Mouse (Mus musculus): ENCODE results near the gene Armh3.

Armh3 gene

DNA sequence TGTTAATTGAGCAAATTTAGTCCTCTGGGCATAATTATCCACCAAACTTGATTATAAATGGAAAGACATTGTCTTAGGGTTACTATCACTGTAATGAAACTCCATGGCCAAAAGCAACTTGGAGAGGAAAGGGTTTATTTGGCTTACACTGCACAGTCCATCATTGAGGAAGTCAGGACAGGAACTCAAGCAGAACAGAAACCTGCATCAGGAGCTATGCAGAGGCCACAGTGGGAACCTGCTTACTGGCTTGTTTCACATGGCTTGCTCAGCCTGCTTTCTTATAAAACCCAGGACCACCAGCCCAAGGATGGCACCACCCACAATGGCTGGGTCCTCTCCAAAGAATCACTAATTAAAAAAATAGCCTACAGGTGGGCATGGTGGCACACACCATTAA, 13.9 kb downstream of the Armh3 start:
- no peak for DNase-seq (ENCODE audit: low read depth)

- DNase-seq (ENCODE audit: low read depth): no peak
Observed at GRCm38 (mm10) chr19:45960770-45961169, 37.5 kb downstream of the Armh3 start.

- DNase-seq (ENCODE audit: low read depth): no peak
Observed at GRCm38 (mm10) chr19:45956736-45957135, 41.6 kb downstream of the Armh3 start.

DNA sequence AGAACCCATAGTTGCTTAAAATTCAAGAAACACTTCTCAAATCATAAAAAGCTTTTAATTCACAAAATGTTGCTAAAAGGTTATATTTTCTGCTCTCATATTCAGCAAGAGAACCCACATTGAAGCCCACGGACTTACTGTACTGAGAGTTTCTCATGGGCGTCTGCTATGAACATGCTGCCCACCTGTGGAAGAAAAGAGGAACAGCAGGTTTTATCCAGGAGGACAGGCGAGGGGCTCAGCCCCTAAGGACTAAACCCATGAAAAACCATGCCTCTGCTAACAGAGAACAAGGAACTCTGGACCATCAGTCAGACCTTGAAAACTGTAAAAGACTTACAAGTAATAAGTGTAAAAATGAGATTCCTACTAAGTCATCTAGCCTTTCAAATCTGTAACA, 45.0 kb downstream of the Armh3 start:
- DNase-seq (ENCODE audit: low read depth): peak; percentile 61

DNA sequence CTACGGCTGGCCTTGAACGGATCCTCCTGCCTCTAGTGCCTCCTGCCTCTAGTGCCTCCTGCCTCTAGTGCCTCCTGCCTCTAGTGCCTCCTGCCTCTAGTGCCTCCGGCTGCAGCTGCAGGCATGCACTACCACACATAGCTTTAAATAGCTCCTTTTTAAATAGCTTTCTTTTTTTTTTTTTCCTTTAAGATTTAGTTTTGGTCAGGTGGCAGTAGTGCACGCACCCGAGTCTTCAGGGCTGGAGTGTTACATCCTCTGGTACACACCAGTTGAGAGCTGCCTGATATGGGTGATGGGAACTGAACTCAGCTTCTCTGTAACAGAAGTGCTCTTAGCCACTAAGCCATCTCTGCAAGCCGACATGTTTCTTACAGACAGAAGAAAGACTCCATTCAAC, 49.1 kb downstream of the Armh3 start:
- no peak for DNase-seq (ENCODE audit: low read depth)

- DNase-seq (ENCODE audit: low read depth): no peak
Observed at GRCm38 (mm10) chr19:45947764-45948163, 50.5 kb downstream of the Armh3 start.

DNA sequence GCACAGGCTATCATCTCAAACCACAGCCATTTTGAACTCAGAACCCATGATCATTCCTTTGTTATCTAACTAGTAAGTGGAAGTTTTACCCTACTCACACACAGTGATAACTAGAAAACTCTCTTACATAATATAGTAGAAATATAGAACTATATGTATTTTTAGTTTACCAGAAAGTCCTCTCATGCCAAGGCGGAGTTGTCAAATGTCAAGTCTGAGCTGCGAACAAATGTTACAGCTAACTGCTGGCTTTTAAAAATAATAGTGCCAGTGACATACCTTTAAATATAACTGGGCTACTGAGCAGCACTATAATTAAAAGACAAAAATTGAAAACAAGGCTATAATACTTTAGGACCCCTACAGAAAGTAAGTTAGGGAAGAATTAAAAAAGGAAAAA, 51.0 kb downstream of the Armh3 start:
- DNase-seq (ENCODE audit: low read depth): no peak

DNA sequence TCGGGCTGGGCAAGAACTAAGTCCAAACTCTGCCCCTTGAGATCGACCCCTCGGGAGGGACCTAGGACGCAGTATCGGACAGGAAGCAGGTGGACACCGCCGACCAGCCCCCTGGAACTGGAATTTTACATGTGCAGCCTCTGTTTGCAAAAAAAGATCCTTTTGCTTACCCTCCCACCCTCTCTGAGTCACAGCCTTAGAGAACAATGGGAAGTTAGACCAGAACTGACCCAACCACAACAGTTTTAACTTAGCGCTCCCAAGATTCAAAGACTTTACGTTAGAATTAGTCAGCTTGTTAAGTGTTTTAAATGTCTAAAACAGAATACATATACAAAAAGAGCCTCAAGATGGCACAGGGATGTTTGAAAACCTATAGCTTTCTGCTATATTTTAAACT, 51.7 kb downstream of the Armh3 start:
- DNase-seq (ENCODE audit: low read depth): no peak

- no peak for DNase-seq (ENCODE audit: low read depth)
Observed at GRCm38 (mm10) chr19:45945986-45946385, 52.3 kb downstream of the Armh3 start.

DNA sequence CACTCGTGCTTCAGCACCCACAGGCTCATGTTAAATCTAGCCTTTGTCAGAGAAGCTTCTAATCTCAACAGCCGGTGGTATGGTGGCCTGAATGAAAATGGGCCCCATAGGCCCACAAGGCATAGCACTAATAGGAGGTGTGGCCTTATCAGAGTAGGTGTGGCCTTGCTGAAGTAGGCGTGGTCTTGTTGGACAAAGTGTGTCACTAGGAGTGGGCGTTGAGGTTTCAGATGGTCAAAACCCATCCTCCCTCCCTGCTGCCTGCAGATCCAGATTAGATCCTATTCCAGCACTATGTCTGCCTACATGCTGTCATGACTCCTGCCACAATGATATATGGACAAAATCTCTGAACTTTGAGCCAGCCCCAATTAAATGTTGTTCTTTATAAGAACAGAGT, 54.5 kb downstream of the Armh3 start:
- DNase-seq (ENCODE audit: low read depth): no peak

DNA sequence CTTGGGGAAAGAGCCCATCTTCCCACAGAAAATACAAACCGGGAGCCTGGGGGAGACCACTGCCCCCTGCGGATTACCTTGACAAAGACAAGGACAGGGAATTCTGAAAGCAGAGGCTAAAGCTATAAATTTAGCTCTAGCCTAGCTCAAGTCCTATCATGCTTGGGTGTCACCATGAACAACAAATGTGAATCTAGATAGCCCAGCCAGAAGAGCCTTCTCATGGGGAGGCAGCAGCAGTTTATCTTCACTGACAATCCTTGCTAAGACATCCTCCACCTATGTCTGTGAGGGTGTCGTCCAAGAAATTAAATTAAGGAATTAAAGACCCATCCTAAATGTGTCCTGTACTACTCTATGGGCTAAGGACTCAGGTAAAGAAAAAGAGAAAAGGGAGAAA, 60.2 kb downstream of the Armh3 start:
- no peak for DNase-seq (ENCODE audit: low read depth)

GRCm38 (mm10) chr19:45937530-45937929, 60.8 kb downstream of the Armh3 start:
- DNase-seq (ENCODE audit: low read depth): no peak

DNA sequence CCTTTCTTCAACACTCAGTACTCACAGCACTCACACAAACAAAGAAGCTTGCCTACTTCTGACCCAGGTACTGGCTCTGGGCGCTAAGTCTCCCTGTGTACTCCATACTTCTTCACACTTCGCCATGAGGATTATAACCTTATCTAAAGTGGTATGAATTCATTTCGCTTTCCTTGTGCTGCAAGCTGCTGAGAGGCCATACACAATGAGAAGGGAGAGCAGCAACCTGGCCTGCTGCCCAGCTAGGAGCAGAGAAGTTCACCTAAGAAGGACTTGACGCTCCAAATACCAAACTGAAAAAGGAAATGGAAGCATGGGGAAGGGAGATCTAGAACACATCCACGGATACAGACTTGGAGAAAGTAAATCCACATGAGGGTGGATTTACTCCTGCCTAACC, 71.1 kb downstream of the Armh3 start:
- DNase-seq (ENCODE audit: low read depth): no peak

- no peak for DNase-seq (ENCODE audit: low read depth)
Observed at GRCm38 (mm10) chr19:45926342-45926741, 71.9 kb downstream of the Armh3 start.

DNA sequence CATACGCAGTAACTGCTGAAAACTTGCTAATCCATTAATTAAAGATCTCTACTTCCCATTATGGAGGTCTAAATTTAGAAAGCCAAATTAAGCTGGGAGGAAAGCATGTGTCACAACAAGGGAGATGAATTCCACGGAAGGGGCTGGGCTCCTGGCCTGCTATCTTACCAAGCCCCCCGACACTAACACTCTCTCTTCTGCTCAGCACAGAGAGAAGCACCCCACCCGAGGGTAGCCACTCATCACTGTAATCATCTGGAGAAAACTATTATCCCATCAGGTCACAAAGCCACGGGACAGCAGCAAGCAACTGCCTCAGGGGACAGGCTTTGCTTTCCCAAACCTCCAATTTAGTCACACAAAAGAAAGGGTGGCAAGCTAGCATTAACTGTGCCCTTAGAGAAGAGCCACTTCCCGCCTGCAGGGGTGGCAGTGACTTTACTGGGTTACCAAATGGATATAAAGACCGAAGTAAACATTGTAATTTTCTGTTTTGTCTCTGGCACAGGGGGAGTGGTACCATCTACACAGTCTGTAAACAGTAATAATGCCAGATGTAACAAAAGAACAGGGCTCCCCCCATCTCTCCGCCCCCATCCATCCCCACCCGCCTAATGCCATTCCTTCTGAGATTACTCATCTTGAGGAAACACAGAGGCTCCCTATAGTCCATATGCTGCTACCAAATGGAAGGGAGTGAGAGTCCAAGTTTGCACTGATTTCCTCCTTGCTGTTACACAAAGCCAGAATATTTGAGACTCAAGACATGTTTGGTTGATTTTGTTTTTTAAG, 77.8 kb downstream of the Armh3 start:
- DNase-seq (ENCODE audit: low read depth): no peak

DNA sequence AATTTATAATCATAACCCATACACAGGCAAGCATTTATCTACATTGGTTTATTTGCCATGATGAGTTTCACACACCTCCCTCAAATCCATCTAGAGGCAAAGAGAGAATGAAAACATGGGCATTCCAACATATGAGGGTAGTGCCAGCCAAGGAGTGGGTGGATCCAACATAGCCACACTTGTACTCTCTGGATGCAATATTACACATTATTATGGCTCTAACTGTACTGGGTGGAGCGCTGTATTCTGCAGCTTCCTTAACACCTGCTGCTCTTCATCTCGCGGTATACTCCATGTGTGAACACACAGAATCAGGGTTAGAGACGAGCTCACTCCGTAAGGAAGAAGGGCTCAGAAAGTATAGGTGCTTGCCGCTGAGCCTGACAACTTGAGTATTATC, 79.9 kb downstream of the Armh3 start:
- no peak for DNase-seq (ENCODE audit: low read depth)

GRCm38 (mm10) chr19:45917856-45918255, 80.4 kb downstream of the Armh3 start:
- DNase-seq (ENCODE audit: low read depth): no peak

- no peak for DNase-seq (ENCODE audit: low read depth)
Observed at GRCm38 (mm10) chr19:45916461-45916860, 81.8 kb downstream of the Armh3 start.

GRCm38 (mm10) chr19:45916026-45916425, 82.3 kb downstream of the Armh3 start:
- no peak for DNase-seq (ENCODE audit: low read depth)

DNA sequence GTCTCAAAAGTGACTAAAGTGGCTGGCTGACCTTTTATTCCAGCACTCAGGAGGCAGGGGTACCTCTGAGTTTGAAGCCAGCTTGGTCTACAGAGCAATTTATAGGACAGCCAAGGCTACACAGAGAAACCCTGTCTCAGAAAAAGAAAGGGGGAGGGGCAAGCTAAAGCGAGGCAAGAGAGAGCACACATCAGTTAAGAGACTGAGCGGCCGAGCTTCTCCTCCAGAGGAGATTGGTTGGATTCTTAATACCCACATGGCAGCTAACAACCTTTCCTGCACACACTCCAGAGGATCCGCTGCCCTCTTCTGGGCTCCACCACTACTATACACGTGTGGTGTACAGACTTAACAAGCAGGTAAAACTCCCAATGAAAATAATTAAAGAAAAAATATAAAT, 85.3 kb downstream of the Armh3 start:
- no peak for DNase-seq (ENCODE audit: low read depth)

- no peak for DNase-seq (ENCODE audit: low read depth)
Observed at GRCm38 (mm10) chr19:45912376-45912775, 85.9 kb downstream of the Armh3 start.

- no peak for DNase-seq (ENCODE audit: low read depth)
Observed at GRCm38 (mm10) chr19:45911236-45912025, 86.9 kb downstream of the Armh3 start.

DNA sequence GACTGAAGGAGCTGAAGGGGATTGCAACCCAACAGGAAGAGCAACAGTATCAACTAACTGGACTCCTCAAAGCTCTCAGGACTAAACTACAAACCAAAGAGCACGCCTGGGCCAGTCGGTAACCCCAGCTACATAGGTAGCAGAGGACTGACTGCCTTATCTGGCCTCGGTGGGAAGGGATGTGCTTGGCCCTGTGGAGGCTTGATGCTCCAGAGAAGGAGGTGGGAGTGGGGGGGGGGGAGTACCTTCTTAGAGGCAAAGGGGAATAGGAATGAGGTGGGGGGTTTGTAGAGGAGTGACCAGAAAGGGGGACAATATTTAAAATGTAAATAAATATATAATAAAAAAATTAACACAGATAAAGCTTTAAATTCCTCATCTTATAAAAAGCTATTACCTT, 90.0 kb downstream of the Armh3 start:
- DNase-seq (ENCODE audit: low read depth): no peak

- DNase-seq (ENCODE audit: low read depth): no peak
Observed at GRCm38 (mm10) chr19:45907416-45907815, 90.9 kb downstream of the Armh3 start.
